ENCODE assay signal across 11 mouse cellular contexts in genomic region chr10:80072623-80073489, GRCm38 (mm10). TPM values are rescaled to one million over a fixed set of nuclear protein-coding genes. Genes with fewer than 3 reads are reported as not detected.
A peak's percentile ranks its signal among the peaks of the same experiment; 100 is the strongest.
DNase-seq lines count a peak whose midpoint lies in the region; ATAC-seq and TF ChIP-seq lines count a peak whose summit lies in the region.
"Had no signal": no experiment of that assay in that cellular context is flagged by ENCODE, and none has a peak within 500 bp of the region (broad histone marks: within the 10 kb centered on the region; RNA-seq: fewer than 3 reads in every experiment).

No protein-coding gene starts in this region.

- 0 out of 2 replicates have a peak, but pooled peaks cover 8% of the 10 kb centered on the region for H3K27me3 ChIP-seq in forebrain, embryonic 10.5 days (ENCODE audit: poor library complexity, severe bottlenecking)
- H3K27me3 ChIP-seq in forebrain, postnatal 0 days (ENCODE audit: insufficient read depth, low read length): no peaks in the 10 kb centered on the region
- H3K27me3 ChIP-seq in lung, embryonic 14.5 days (ENCODE audit: insufficient read depth, low read length): no peaks in the 10 kb centered on the region

- ATAC-seq in forebrain, postnatal 0 days: no peak
- no peak for ATAC-seq in lung, embryonic 14.5 days (ENCODE audit: insufficient read depth)
- ATAC-seq: forebrain, embryonic 16.5 days had no signal

- no peak for DNase-seq in forebrain, embryonic 10.5 days (ENCODE audit: extremely low spot score, low spot score)
- DNase-seq in forebrain, postnatal 0 days: no peak
- no peak for DNase-seq in lung, embryonic 14.5 days
- DNase-seq in lung, postnatal 36 days: no peak
- DNase-seq in kidney, adult 9 months: peak; percentile 73
- no peak for DNase-seq in urinary bladder, postnatal 14 days (ENCODE audit: low spot score)
- DNase-seq in spleen, postnatal 4 days (ENCODE audit: low spot score in 2 of 2): no peak
- DNase-seq: midbrain, embryonic 14.5 days had no signal

- H3K9me3 ChIP-seq in forebrain, embryonic 10.5 days: no peaks in the 10 kb centered on the region
- no peaks in the 10 kb centered on the region for H3K9me3 ChIP-seq in forebrain, postnatal 0 days (ENCODE audit: low read length)
- H3K9me3 ChIP-seq in lung, embryonic 14.5 days (ENCODE audit: low read depth, low read length): no peaks in the 10 kb centered on the region

- peaks cover 16% of the 10 kb centered on the region; the same call in 1 of the 2 replicates for H3K36me3 ChIP-seq in forebrain, embryonic 10.5 days (replicated peaks)
- H3K36me3 ChIP-seq in forebrain, postnatal 0 days (ENCODE audit: insufficient read depth): peaks cover 12% of the 10 kb centered on the region; the same call in 1 of the 2 replicates
- peaks cover 7% of the 10 kb centered on the region; the same call in 1 of the 2 replicates for H3K36me3 ChIP-seq in lung, embryonic 14.5 days (ENCODE audit: insufficient read depth)
- peaks cover 27% of the 10 kb centered on the region for H3K36me3 ChIP-seq in macrophage (ENCODE audit: inconsistent target)

- H3K79me2 ChIP-seq in macrophage (ENCODE audit: inconsistent target): peaks cover 69% of the 10 kb centered on the region

- 86% methylated on average over 20 of the region's 20 CpGs for WGBS in forebrain, embryonic 10.5 days
- WGBS in forebrain, postnatal 0 days: 87% methylated on average over 20 of the region's 20 CpGs
- whole genome bisulfite sequencing in lung, embryonic 14.5 days: 80% methylated on average over 20 of the region's 20 CpGs
- 87% methylated on average over 20 of the region's 20 CpGs for WGBS in macrophage (ENCODE audit: missing documents)

- peaks cover 29% of the 10 kb centered on the region for H3K4me1 ChIP-seq in forebrain, embryonic 10.5 days
- H3K4me1 ChIP-seq in forebrain, postnatal 0 days (ENCODE audit: insufficient read depth): no peaks in the 10 kb centered on the region
- H3K4me1 ChIP-seq in lung, embryonic 14.5 days (ENCODE audit: insufficient read depth): peaks cover 12% of the 10 kb centered on the region

- H3K9ac ChIP-seq in forebrain, postnatal 0 days: no peak overlapping the region
- no peak overlapping the region for H3K9ac ChIP-seq in lung, embryonic 14.5 days
- H3K9ac ChIP-seq: hindbrain, embryonic 14.5 days had no signal

- H3K4me2 ChIP-seq in forebrain, postnatal 0 days (ENCODE audit: low read depth): no peak overlapping the region
- no peak overlapping the region for H3K4me2 ChIP-seq in lung, embryonic 14.5 days
- H3K4me2 ChIP-seq: hindbrain, embryonic 14.5 days had no signal

- peak overlapping the region; percentile 35 for H3K27ac ChIP-seq in forebrain, embryonic 10.5 days
- H3K27ac ChIP-seq in forebrain, postnatal 0 days (ENCODE audit: low read depth, low read length): no peak overlapping the region
- 0 out of 2 replicates have a peak overlapping the region, but pooled peaks have one; percentile 84 for H3K27ac ChIP-seq in lung, embryonic 14.5 days (ENCODE audit: low read depth)
- peak overlapping the region; percentile 92 for H3K27ac ChIP-seq in macrophage
- H3K27ac ChIP-seq: hindbrain, embryonic 14.5 days had no signal

- no peak overlapping the region for H3K4me3 ChIP-seq in forebrain, embryonic 10.5 days
- H3K4me3 ChIP-seq in forebrain, postnatal 0 days (ENCODE audit: low read depth, low read length): no peak overlapping the region
- no peak overlapping the region for H3K4me3 ChIP-seq in lung, embryonic 14.5 days (ENCODE audit: low read depth, low read length)
- H3K4me3 ChIP-seq in macrophage (ENCODE audit: inconsistent target): peak overlapping the region; percentile 71; the same call in 1 of the 2 replicates

- TF ChIP-seq CTCF in forebrain, postnatal 0 days (IDR thresholded peaks at IDR 0.05; ENCODE audit: low read depth): no peak
- TF ChIP-seq CTCF in lung, embryonic 14.5 days (IDR thresholded peaks at IDR 0.05; ENCODE audit: low read depth): no peak

RNA-seq across cellular contexts. Expression of gene Gpx4, which starts 25.9 kb away (rescaled TPM):
- 670 and 692 TPM in 2 replicates for polyA plus RNA-seq in forebrain, embryonic 10.5 days (2016; fragmentation: Nextera tagmentation; extraction: Ambion mirVana)
- 401 and 478 TPM in 2 replicates for total RNA-seq in forebrain, postnatal 0 days (2014; rRNA removed)
- polyA plus RNA-seq in forebrain, postnatal 0 days (2015; fragmentation: Nextera tagmentation; extraction: Ambion mirVana): 644 and 800 TPM in 2 replicates
- 471 and 474 TPM in 2 replicates for polyA plus RNA-seq in lung, embryonic 14.5 days (2014; fragmentation: Nextera tagmentation; extraction: Ambion mirVana)
- total RNA-seq in macrophage (2018; cell fraction: chromatin; rRNA removed): 100 to 1,000 TPM in 8 of 26 experiments, 10 to 100 TPM in 18; 25.2 to 137 (median 85.2) TPM
- total RNA-seq in macrophage (2018; cell fraction: cytosol; rRNA removed): 100 to 1,000 TPM; 389 to 647 (median 497) TPM
- total RNA-seq in macrophage (2018; cell fraction: nucleus; rRNA removed): 100 to 1,000 TPM in 20 of 26 experiments, 10 to 100 TPM in 6; 53.9 to 194 (median 123) TPM
- polyA plus RNA-seq in macrophage (2018): 427 to 512 TPM (median 481 TPM) in 3 replicates

RNA-seq across cellular contexts. Expression of gene Sbno2, which starts 32.5 kb away (rescaled TPM):
- 14.7 and 15.6 TPM in 2 replicates for polyA plus RNA-seq in forebrain, embryonic 10.5 days (2016; fragmentation: Nextera tagmentation; extraction: Ambion mirVana)
- total RNA-seq in forebrain, postnatal 0 days (2014; rRNA removed): 19.2 and 24.2 TPM in 2 replicates
- polyA plus RNA-seq in forebrain, postnatal 0 days (2015; fragmentation: Nextera tagmentation; extraction: Ambion mirVana): 4.6 and 6.8 TPM in 2 replicates
- polyA plus RNA-seq in lung, embryonic 14.5 days (2014; fragmentation: Nextera tagmentation; extraction: Ambion mirVana): 13.9 and 16.3 TPM in 2 replicates
- total RNA-seq in macrophage (2018; cell fraction: chromatin; rRNA removed): 1,000 to 10,000 TPM in 1 of 26 experiments, 100 to 1,000 TPM in 25; 193 to 1,010 (median 316) TPM
- 100 to 1,000 TPM in 1 of 26 experiments, 10 to 100 TPM in 25; 35.5 to 111 (median 48.4) TPM for total RNA-seq in macrophage (2018; cell fraction: cytosol; rRNA removed)
- 100 to 1,000 TPM; 103 to 721 (median 158) TPM for total RNA-seq in macrophage (2018; cell fraction: nucleus; rRNA removed)
- 23.7 to 43.6 TPM (median 42.5 TPM) in 3 replicates for polyA plus RNA-seq in macrophage (2018)

RNA-seq across cellular contexts. Expression of gene Polr2e, which starts 33.3 kb away (rescaled TPM):
- polyA plus RNA-seq in forebrain, embryonic 10.5 days (2016; fragmentation: Nextera tagmentation; extraction: Ambion mirVana): 279 and 286 TPM in 2 replicates
- 104 and 129 TPM in 2 replicates for total RNA-seq in forebrain, postnatal 0 days (2014; rRNA removed)
- polyA plus RNA-seq in forebrain, postnatal 0 days (2015; fragmentation: Nextera tagmentation; extraction: Ambion mirVana): 168 and 184 TPM in 2 replicates
- 240 and 258 TPM in 2 replicates for polyA plus RNA-seq in lung, embryonic 14.5 days (2014; fragmentation: Nextera tagmentation; extraction: Ambion mirVana)
- 10 to 100 TPM in 15 of 26 experiments, 1 to 10 TPM in 11; 2.7 to 32.6 (median 15.8) TPM for total RNA-seq in macrophage (2018; cell fraction: chromatin; rRNA removed)
- 10 to 100 TPM; 24.1 to 50.6 (median 34.6) TPM for total RNA-seq in macrophage (2018; cell fraction: cytosol; rRNA removed)
- 10 to 100 TPM in 17 of 26 experiments, 1 to 10 TPM in 9; 5.7 to 31.9 (median 11.6) TPM for total RNA-seq in macrophage (2018; cell fraction: nucleus; rRNA removed)
- 51.6 to 65.8 TPM (median 54.3 TPM) in 3 replicates for polyA plus RNA-seq in macrophage (2018)

RNA-seq across cellular contexts. Expression of gene Stk11, which starts 42.7 kb away (rescaled TPM):
- 14.4 and 18.1 TPM in 2 replicates for polyA plus RNA-seq in forebrain, embryonic 10.5 days (2016; fragmentation: Nextera tagmentation; extraction: Ambion mirVana)
- 77.2 and 77.8 TPM in 2 replicates for total RNA-seq in forebrain, postnatal 0 days (2014; rRNA removed)
- polyA plus RNA-seq in forebrain, postnatal 0 days (2015; fragmentation: Nextera tagmentation; extraction: Ambion mirVana): 13.6 and 14.8 TPM in 2 replicates
- 28.7 and 29.7 TPM in 2 replicates for polyA plus RNA-seq in lung, embryonic 14.5 days (2014; fragmentation: Nextera tagmentation; extraction: Ambion mirVana)
- total RNA-seq in macrophage (2018; cell fraction: chromatin; rRNA removed): 100 to 1,000 TPM in 25 of 26 experiments, 10 to 100 TPM in 1; 82.3 to 299 (median 163) TPM
- total RNA-seq in macrophage (2018; cell fraction: cytosol; rRNA removed): 100 to 1,000 TPM in 3 of 26 experiments, 10 to 100 TPM in 23; 66.1 to 109 (median 92.3) TPM
- 100 to 1,000 TPM in 19 of 26 experiments, 10 to 100 TPM in 7; 75.4 to 159 (median 118) TPM for total RNA-seq in macrophage (2018; cell fraction: nucleus; rRNA removed)
- polyA plus RNA-seq in macrophage (2018): 72.6 to 106 TPM (median 79.6 TPM) in 3 replicates

RNA-seq across cellular contexts. Expression of gene Arhgap45, which starts 56.4 kb away (rescaled TPM):
- polyA plus RNA-seq in forebrain, embryonic 10.5 days (2016; fragmentation: Nextera tagmentation; extraction: Ambion mirVana): 8.0 and 9.1 TPM in 2 replicates
- 2.3 and 2.4 TPM in 2 replicates for total RNA-seq in forebrain, postnatal 0 days (2014; rRNA removed)
- 1.2 and 1.7 TPM in 2 replicates for polyA plus RNA-seq in forebrain, postnatal 0 days (2015; fragmentation: Nextera tagmentation; extraction: Ambion mirVana)
- 11.2 and 13.2 TPM in 2 replicates for polyA plus RNA-seq in lung, embryonic 14.5 days (2014; fragmentation: Nextera tagmentation; extraction: Ambion mirVana)
- 100 to 1,000 TPM in 23 of 26 experiments, 10 to 100 TPM in 3; 60.1 to 650 (median 256) TPM for total RNA-seq in macrophage (2018; cell fraction: chromatin; rRNA removed)
- 100 to 1,000 TPM in 7 of 26 experiments, 10 to 100 TPM in 19; 38.3 to 135 (median 73.0) TPM for total RNA-seq in macrophage (2018; cell fraction: cytosol; rRNA removed)
- total RNA-seq in macrophage (2018; cell fraction: nucleus; rRNA removed): 100 to 1,000 TPM in 19 of 26 experiments, 10 to 100 TPM in 7; 53.9 to 429 (median 152) TPM
- 56.2 to 124 TPM (median 74.2 TPM) in 3 replicates for polyA plus RNA-seq in macrophage (2018)
